Mouse (Mus musculus): Measurements from ENCODE around the gene Gria1.

Gria1 gene

DNA sequence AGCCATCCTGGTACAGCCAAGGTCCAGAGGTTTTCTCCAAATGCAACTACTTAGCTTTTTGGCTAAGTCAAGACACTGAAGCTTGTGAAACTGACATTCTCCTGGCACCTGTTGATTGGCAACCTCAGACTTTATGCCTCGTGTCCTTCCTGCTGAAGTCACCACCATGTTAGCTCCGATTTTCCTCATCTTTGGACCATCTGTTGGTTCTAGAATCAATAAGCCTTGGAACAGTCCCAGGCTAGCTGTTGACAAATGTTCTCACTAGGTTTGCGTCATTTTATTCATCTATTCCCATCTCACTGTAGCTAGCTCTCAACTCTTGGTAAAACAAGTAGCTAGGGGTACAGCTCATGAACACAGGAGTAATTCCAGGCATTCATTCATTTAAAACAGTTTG lies 51.3 kb downstream of the Gria1 start:
- no peak for DNase-seq (ENCODE audit: low spot score in 2 of 2)

DNA sequence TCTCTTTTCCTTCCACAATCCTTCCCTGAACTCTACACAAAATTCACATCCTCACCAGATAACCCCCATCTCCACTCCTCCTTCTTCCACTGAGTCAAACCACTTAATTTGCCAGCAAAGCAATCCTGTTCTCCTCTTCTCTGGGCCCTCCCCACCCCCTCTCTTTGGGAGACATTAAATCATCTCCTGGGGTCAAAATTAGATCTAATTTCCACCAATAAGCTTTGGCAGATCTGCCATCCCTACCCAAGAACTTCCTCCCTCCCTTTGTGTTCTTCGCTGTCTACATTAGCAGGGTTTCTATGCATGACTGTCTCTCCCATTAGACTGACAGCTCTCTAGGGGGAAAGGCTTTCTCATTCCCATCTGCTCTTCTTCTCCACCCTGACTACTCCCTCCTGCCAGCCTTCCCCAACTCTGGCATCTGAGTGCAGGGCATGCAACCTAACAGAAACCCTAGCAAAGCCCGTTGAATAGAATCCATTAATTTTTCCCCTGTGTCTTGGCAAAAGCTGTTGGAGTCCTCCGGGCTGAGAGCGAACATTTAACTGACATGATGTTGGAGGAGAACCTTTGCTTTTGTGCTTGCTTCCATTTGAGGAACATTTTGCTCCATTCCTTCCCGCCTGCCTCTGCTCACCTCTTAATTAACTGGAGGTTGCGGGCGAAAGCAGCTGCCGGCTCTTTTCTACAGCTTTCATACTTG lies 59.2 kb downstream of the Gria1 start:
- DNase-seq (ENCODE audit: low spot score in 2 of 2) = no peak

DNA sequence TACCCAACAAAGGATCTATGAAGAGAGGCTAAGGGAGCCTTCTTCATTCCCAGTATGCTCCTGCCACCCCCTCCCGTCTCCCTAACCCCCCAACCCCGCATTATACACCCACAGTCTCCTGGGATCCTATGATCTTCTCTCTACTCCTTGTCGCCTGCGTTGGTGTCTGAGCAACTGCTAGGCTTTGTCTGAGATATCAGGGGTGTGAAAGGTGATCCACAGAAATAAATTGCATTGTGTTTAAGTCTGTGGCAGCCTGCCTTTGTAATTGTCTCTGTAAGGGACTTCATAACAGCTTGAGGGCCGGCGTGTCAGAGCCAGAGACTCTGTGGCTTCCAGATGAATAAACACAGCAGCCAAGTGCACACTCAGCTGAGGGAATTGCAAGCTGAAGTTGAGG lies 61.0 kb downstream of the Gria1 start:
- no peak for DNase-seq (ENCODE audit: low spot score in 2 of 2)

GRCm38 (mm10) chr11:57079423-57079822 lies 68.2 kb downstream of the Gria1 start:
- DNase-seq (ENCODE audit: low spot score in 2 of 2) = no peak

GRCm38 (mm10) chr11:57089527-57089926 lies 78.3 kb downstream of the Gria1 start:
- no peak for DNase-seq (ENCODE audit: low spot score in 2 of 2)

GRCm38 (mm10) chr11:57090705-57091104 lies 79.5 kb downstream of the Gria1 start:
- DNase-seq (ENCODE audit: low spot score in 2 of 2) = no peak

DNA sequence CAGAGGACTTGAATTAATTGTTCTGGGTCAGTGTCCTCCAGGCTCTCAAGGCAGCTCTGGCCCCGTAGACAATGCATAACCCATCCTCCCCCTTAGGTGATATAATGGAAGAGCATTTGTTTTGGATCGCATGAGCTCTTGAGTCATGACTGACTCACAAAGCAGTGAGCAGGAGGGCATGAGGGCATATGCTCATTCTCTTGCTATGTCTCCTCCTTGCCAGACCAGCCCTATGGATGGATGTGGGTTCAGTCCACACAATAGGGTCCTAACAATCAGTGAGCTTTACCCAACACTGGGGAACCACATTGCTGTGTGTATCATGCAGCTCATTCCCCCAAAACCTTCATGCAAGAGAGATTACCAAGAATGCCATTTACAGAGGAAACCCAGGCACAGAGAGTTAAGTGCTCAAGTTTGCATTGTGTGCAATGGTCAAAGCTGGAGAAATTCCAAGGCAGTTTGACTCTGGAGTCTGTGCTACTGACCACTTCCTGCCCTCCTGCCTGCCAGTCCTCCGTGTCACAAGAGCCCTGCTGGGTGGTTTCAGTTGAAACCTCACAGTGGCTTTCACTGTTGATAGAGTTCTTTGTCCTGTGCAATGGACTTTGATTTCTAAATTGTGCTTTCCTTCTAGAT lies 80.2 kb downstream of the Gria1 start:
- no peak for DNase-seq (ENCODE audit: low spot score in 2 of 2)

GRCm38 (mm10) chr11:57100491-57100890 lies 89.3 kb downstream of the Gria1 start:
- no peak for DNase-seq (ENCODE audit: low spot score in 2 of 2)

DNA sequence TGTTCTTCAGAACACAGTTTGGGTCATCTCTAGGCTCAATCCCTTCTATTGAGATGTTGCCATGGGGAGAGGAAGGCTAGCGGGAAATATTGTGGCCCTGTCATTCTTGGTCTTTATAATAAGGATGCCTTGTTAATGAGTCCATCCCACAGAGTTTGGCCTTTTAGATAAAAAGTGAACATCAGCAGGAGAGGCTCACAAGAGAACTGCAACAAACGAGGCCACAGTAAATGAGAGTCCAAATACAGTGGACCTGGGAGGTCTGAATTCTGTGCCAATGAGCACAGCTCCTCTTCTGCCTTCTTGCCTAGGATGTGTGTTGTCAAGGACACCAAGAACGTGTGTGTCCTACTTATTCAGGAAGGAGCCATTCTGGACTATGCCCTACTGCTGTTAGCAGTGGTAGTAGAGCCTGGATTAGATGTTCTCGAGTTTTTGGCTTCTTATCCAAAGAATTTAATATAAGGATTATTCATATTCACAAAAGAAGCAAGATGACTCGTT lies 92.6 kb downstream of the Gria1 start:
- DNase-seq (ENCODE audit: low spot score in 2 of 2) = no peak

- no peak for DNase-seq (ENCODE audit: low spot score in 2 of 2)
Observed at GRCm38 (mm10) chr11:57105683-57106082, 94.5 kb downstream of the Gria1 start.

GRCm38 (mm10) chr11:57112386-57112785 lies 101.2 kb downstream of the Gria1 start:
- no peak for DNase-seq (ENCODE audit: low spot score in 2 of 2)

- no peak for DNase-seq (ENCODE audit: low spot score in 2 of 2)
Observed at GRCm38 (mm10) chr11:57114410-57114809, 103.2 kb downstream of the Gria1 start.

DNA sequence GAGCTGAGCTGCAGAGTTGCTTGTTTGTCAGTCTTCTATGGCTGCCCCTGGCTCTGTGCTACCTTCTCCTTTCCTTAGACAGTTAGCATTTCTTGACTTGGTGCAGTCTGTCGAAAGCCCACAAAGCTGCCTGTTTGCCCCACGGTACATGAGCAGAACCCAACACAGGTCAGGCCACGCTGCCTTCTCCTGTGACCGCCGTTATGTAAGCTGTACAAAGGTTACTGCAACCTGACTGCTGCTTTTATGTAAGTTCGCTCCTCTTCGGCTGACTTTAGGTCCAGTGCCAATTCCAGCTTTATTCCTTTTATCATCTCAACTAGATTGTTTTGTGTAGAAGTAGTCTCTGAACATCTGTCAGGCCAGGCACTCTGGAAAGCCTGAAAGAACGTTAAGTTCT lies 115.9 kb downstream of the Gria1 start:
- no peak for DNase-seq (ENCODE audit: low spot score in 2 of 2)

DNA sequence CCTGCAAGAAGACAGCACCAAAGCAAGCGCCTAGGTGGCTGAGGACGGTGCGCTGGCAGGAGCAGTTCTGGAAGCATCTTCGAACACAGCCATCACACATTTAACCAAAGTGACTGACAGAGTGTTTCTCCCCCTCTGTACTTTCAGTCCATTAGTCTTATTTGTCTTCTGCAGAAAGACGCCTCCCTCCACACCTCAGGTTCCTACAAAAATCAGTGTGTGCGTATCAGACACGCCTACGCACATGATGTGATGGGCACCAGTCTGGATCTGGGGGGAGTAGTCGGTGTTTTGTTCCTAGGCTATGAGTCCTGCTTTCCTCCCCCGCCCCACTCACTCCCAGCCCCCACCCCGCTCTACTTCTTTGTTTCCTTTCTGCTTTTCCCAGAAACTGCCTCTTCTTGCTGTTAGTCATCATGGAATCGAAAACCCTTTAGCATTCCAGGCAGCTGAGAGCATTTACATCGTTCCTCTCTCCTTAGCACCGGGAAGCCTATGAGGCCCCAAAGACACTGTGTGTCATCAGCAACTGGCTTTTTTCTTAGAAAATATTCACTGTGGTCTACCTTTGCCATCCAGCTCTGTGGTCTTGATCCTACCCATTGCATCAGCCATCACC lies 129.1 kb downstream of the Gria1 start:
- no peak for DNase-seq (ENCODE audit: low spot score in 2 of 2)

DNA sequence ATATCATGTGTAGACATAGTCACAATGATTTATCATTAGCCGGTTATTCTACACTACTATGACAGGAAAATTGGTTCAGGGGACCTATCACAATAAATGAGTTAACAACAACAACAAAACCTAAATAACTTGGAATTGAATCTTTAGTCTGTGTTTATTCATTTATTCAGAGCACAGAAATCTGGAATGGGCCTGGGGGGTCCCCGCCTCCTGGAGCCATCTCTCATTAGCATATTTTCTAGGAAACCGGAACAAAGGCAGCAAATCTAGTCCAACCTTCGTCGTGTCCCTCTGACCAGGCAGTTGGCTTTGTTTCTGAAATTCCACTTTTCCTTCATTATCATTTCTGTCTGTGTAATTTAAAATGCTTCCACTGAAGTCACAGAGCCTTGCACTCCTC lies 132.5 kb downstream of the Gria1 start:
- no peak for DNase-seq (ENCODE audit: low spot score in 2 of 2)

DNA sequence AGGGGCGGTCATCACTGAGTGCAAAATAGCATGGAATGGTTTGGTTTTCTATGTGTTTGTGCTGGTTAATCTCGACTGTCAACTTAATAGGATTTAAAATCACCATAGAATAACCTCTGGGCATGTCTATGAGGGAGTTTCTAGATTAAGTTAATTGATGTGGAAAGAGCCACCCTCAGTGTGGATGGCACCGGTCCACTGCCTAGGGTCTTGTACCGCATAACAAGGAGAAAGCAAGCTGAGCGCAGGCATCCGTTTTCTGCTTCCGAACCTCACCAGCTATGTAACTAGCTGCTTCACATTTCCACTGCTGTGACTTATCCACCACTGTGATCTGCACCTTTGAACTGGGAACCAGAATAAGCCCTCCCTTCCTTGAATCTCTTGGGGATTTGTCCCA lies 134.0 kb downstream of the Gria1 start:
- DNase-seq (ENCODE audit: low spot score in 2 of 2) = no peak

- no peak for DNase-seq (ENCODE audit: low spot score in 2 of 2)
Observed at GRCm38 (mm10) chr11:57145704-57146103, 134.5 kb downstream of the Gria1 start.

- DNase-seq (ENCODE audit: low spot score in 2 of 2) = no peak
Observed at GRCm38 (mm10) chr11:57151674-57152073, 140.5 kb downstream of the Gria1 start.

DNA sequence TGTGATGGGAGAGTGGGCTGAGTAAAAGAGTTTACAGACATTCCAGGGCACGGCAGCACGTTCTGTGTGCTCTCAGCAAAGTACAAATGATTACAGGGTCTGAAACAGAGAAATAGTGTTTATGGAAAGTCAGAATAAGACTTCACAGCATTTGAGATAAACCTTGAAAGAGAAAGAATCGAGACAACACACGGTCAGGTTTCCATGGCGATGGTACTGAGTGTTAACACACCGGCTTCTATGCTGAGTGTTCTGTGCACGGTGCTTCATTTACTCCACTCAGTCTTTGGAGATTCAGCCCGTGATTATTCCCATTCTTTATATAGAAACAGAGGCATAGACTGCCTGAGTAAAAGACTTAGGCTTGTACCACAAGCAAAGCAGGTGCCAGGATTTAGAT lies 143.8 kb downstream of the Gria1 start:
- DNase-seq (ENCODE audit: low spot score in 2 of 2) = no peak

GRCm38 (mm10) chr11:57159412-57159811 lies 148.2 kb downstream of the Gria1 start:
- DNase-seq (ENCODE audit: low spot score in 2 of 2) = no peak

DNA sequence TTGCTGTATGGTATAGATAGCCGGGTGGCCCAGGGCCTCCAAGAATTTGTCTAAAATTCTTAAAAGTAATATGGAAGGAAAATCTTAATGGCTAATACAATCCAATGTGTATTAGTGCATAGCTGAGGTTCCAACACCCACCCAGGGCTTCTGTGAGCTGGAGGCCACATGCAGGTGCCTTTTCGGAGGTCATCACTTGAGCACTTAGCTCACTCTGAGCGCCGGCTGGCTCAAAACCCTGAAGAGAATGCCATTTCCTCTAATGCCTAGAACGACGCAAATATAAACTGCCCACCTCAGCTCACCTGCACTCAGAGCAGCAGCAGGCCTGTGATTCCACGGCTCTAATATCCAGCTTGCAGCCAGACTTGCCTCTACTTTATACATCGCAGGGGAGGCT lies 148.9 kb downstream of the Gria1 start:
- DNase-seq (ENCODE audit: low spot score in 2 of 2) = no peak

- no peak for DNase-seq (ENCODE audit: low spot score in 2 of 2)
Observed at GRCm38 (mm10) chr11:57162931-57163330, 151.7 kb downstream of the Gria1 start.

- DNase-seq (ENCODE audit: low spot score in 2 of 2) = no peak
Observed at GRCm38 (mm10) chr11:57170058-57170457, 158.9 kb downstream of the Gria1 start.

Measured in spleen, postnatal 14 days (tissue).